Mouse (Mus musculus): ENCODE measurements around the gene Clock. TPM values are rescaled to one million over a fixed set of nuclear protein-coding genes. Genes with fewer than 3 reads are reported as not detected.

Gene Clock
- polyA plus RNA-seq, 1 experiment = 25.3 TPM

- H3K4me1 ChIP-seq (ENCODE audit: control insufficient read depth, insufficient read depth, low read length) = peaks cover 5% of the 10 kb centered on the region; the same call in 1 of the 2 replicates
- TF ChIP-seq POLR2A (IDR thresholded peaks at IDR 0.05; ENCODE audit: borderline replicate concordance, insufficient read depth, low read length) (no peak), CTCF (IDR thresholded peaks at IDR 0.05; ENCODE audit: borderline replicate concordance, insufficient read depth, low read depth, low read length) (no peak)
- 4% methylated on average over 38 of the region's 38 CpGs for WGBS
- DNase-seq = peak; percentile 60 to 65
- no peaks in the 10 kb centered on the region for H3K27me3 ChIP-seq (ENCODE audit: control insufficient read depth, insufficient read depth, low read length)
- peak overlapping the region; percentile 15 for H3K27ac ChIP-seq (ENCODE audit: insufficient read depth, low read length)
- H3K4me3 ChIP-seq (replicated peaks; ENCODE audit: insufficient read depth, low read depth, low read length) = peak overlapping the region; percentile 61
Observed at GRCm38 (mm10) chr5:76184286-76185080, 120.1 kb downstream of the Clock start.

GRCm38 (mm10) chr5:76183750-76184261 lies 120.8 kb downstream of the Clock start, which contains the start of gene Tmem165:
TSS of gene Tmem165 (plus strand) at chr5:76183880.
- Histone ChIP-seq H3K4me1 (ENCODE audit: control insufficient read depth, insufficient read depth, low read length) (peaks cover 5% of the 10 kb centered on the region; the same call in 1 of the 2 replicates), H3K4me3 (replicated peaks; ENCODE audit: insufficient read depth, low read depth, low read length) (peak within 1 kb of the TSS; percentile 61), H3K27me3 (ENCODE audit: control insufficient read depth, insufficient read depth, low read length) (no peaks in the 10 kb centered on the region), H3K27ac (ENCODE audit: insufficient read depth, low read length) (peak within 1 kb of the TSS; percentile 15)
- TF ChIP-seq CTCF (IDR thresholded peaks at IDR 0.05; ENCODE audit: borderline replicate concordance, insufficient read depth, low read depth, low read length) = no peak
- peak; percentile 77 for TF ChIP-seq POLR2A (IDR thresholded peaks at IDR 0.05; ENCODE audit: borderline replicate concordance, insufficient read depth, low read length)
- WGBS = under 1% methylated on average over 57 of the region's 62 CpGs
- peak; percentile 96 to 97 for DNase-seq

GRCm38 (mm10) chr5:76183043-76183749 lies 121.4 kb downstream of the Clock start:
- H3K27ac ChIP-seq (ENCODE audit: insufficient read depth, low read length) = no peak overlapping the region
- TF ChIP-seq CTCF (IDR thresholded peaks at IDR 0.05; ENCODE audit: borderline replicate concordance, insufficient read depth, low read depth, low read length) (no peak), POLR2A (IDR thresholded peaks at IDR 0.05; ENCODE audit: borderline replicate concordance, insufficient read depth, low read length) (no peak)

DNA sequence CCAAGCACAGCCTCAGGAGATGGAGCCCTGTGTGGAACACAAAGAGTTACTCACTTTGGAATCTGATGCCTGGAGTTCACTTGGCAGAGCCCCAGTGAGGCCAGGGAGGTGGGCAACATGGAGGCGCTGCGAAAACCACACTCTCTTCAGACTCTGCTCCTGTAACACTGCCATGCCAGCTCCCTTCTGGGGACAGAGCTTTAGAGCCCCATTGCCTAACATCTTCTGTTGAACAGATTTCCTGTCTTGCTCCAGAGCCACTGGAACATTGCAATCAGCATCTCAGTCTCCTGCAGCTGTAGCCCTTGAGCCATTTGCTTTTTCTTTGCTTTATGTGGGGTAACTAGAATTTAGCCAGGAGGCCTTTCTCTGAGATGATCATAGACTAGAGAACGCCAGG lies 122.3 kb downstream of the Clock start:
- H3K27me3 ChIP-seq (ENCODE audit: control insufficient read depth, insufficient read depth, low read length) = no peaks in the 10 kb centered on the region
- 47% methylated on average over 3 of the region's 3 CpGs for WGBS
- no peak overlapping the region for H3K27ac ChIP-seq (ENCODE audit: insufficient read depth, low read length)
- TF ChIP-seq POLR2A (IDR thresholded peaks at IDR 0.05; ENCODE audit: borderline replicate concordance, insufficient read depth, low read length) (no peak), CTCF (IDR thresholded peaks at IDR 0.05; ENCODE audit: borderline replicate concordance, insufficient read depth, low read depth, low read length) (no peak)
- no peak overlapping the region for H3K4me3 ChIP-seq (replicated peaks; ENCODE audit: insufficient read depth, low read depth, low read length)
- peaks cover 5% of the 10 kb centered on the region; the same call in 1 of the 2 replicates for H3K4me1 ChIP-seq (ENCODE audit: control insufficient read depth, insufficient read depth, low read length)
- DNase-seq = no peak

More at GRCm38 (mm10) chr5:76183043-76183749, 121.4 kb downstream of the Clock start:
- Histone ChIP-seq H3K27me3 (ENCODE audit: control insufficient read depth, insufficient read depth, low read length) (no peaks in the 10 kb centered on the region), H3K4me3 (replicated peaks; ENCODE audit: insufficient read depth, low read depth, low read length) (peak overlapping the region; percentile 61), H3K4me1 (ENCODE audit: control insufficient read depth, insufficient read depth, low read length) (peaks cover 5% of the 10 kb centered on the region; the same call in 1 of the 2 replicates)
- DNase-seq = no peak
- 38% methylated on average over 17 of the region's 17 CpGs for WGBS

- Histone ChIP-seq H3K27ac (ENCODE audit: insufficient read depth, low read length) (no peak overlapping the region), H3K4me3 (replicated peaks; ENCODE audit: insufficient read depth, low read depth, low read length) (no peak overlapping the region), H3K4me1 (ENCODE audit: control insufficient read depth, insufficient read depth, low read length) (0 out of 2 replicates have a peak, but pooled peaks cover 2% of the 10 kb centered on the region), H3K27me3 (ENCODE audit: control insufficient read depth, insufficient read depth, low read length) (no peaks in the 10 kb centered on the region)
- TF ChIP-seq CTCF (IDR thresholded peaks at IDR 0.05; ENCODE audit: borderline replicate concordance, insufficient read depth, low read depth, low read length) (no peak), POLR2A (IDR thresholded peaks at IDR 0.05; ENCODE audit: borderline replicate concordance, insufficient read depth, low read length) (no peak)
- no peak for DNase-seq
- 81% methylated on average over 5 of the region's 5 CpGs for WGBS
Observed at GRCm38 (mm10) chr5:76179791-76180190, 124.8 kb downstream of the Clock start.

GRCm38 (mm10) chr5:76179171-76179570 lies 125.4 kb downstream of the Clock start:
- Histone ChIP-seq H3K27ac (ENCODE audit: insufficient read depth, low read length) (no peak overlapping the region), H3K4me3 (replicated peaks; ENCODE audit: insufficient read depth, low read depth, low read length) (no peak overlapping the region), H3K27me3 (ENCODE audit: control insufficient read depth, insufficient read depth, low read length) (no peaks in the 10 kb centered on the region), H3K4me1 (ENCODE audit: control insufficient read depth, insufficient read depth, low read length) (no peaks in the 10 kb centered on the region)
- 97% methylated on average over 5 of the region's 5 CpGs for WGBS
- TF ChIP-seq POLR2A (IDR thresholded peaks at IDR 0.05; ENCODE audit: borderline replicate concordance, insufficient read depth, low read length) (no peak), CTCF (IDR thresholded peaks at IDR 0.05; ENCODE audit: borderline replicate concordance, insufficient read depth, low read depth, low read length) (no peak)
- DNase-seq = no peak

GRCm38 (mm10) chr5:76177664-76178063 lies 126.9 kb downstream of the Clock start:
- Histone ChIP-seq H3K4me1 (ENCODE audit: control insufficient read depth, insufficient read depth, low read length) (no peaks in the 10 kb centered on the region), H3K27me3 (ENCODE audit: control insufficient read depth, insufficient read depth, low read length) (no peaks in the 10 kb centered on the region), H3K4me3 (replicated peaks; ENCODE audit: insufficient read depth, low read depth, low read length) (no peak overlapping the region), H3K27ac (ENCODE audit: insufficient read depth, low read length) (no peak overlapping the region)
- 90% methylated on average over 7 of the region's 7 CpGs for WGBS
- DNase-seq = no peak
- TF ChIP-seq POLR2A (IDR thresholded peaks at IDR 0.05; ENCODE audit: borderline replicate concordance, insufficient read depth, low read length) (no peak), CTCF (IDR thresholded peaks at IDR 0.05; ENCODE audit: borderline replicate concordance, insufficient read depth, low read depth, low read length) (no peak)
